Mouse (Mus musculus) E14TG2a.4 (cell line): ENCODE results near the gene Tex30.

Experiments used
- CTCF ChIP-seq: conservative IDR thresholded peaks from 2 replicates; pipeline ENCODE4 v1.5.1; 2014; ENCODE audit warnings: low read length
- NANOG ChIP-seq: IDR thresholded peaks from 2 replicates; pipeline ENCODE4 v1.6.1; 2014; ENCODE audit warnings: borderline replicate concordance, low read length, mixed read lengths
- POU5F1 ChIP-seq: IDR thresholded peaks from 2 replicates; pipeline ENCODE4 v1.6.1; 2014; ENCODE audit warnings: low read length, borderline replicate concordance

GRCm38 (mm10) chr1:44118239-44119054 is 16.2 kb upstream of the Tex30 start, which contains the start of the genes Kdelc1 and Bivm:
- TF ChIP-seq CTCF: no peak
- no peak for TF ChIP-seq POU5F1
- TF ChIP-seq NANOG: no peak
